Mouse (Mus musculus): ENCODE measurements around the gene Fpgs.

- TF ChIP-seq RAD21 (IDR thresholded peaks at IDR 0.05; ENCODE audit: low read depth, low read length) (no peak), SIN3A (IDR thresholded peaks at IDR 0.05; ENCODE audit: low read length) (no peak), CTCF (IDR thresholded peaks at IDR 0.05 in 2 of 3, conservative IDR thresholded peaks at IDR 0.05 in 1 of 3; ENCODE audit: control insufficient read depth in 1 of 3, insufficient read depth in 1 of 3, low read depth in 2 of 3, low read length in 3 of 3, poor library complexity in 1 of 3, severe bottlenecking in 1 of 3) (no peak), ZMIZ1 (IDR thresholded peaks at IDR 0.05; ENCODE audit: low read depth, low read length) (no peak), JUND (IDR thresholded peaks at IDR 0.05; ENCODE audit: low read depth, low read length) (no peak), POLR2A (IDR thresholded peaks at IDR 0.05; ENCODE audit: control insufficient read depth in 1 of 2, insufficient read depth in 1 of 2, low read depth in 1 of 2, low read length in 2 of 2, poor library complexity in 1 of 2) (no peak), TAL1 (IDR thresholded peaks at IDR 0.05; ENCODE audit: low read length) (no peak), EP300 (IDR thresholded peaks at IDR 0.05; ENCODE audit: low read depth in 1 of 2, low read length in 2 of 2) (no peak), RCOR1 (IDR thresholded peaks at IDR 0.05; ENCODE audit: low read depth, low read length) (no peak), MYC (IDR thresholded peaks at IDR 0.05; ENCODE audit: low read depth, low read length) (no peak), GATA1 (IDR thresholded peaks at IDR 0.05; ENCODE audit: low read depth, low read length) (no peak)
Observed at GRCm38 (mm10) chr2:32734933-32735332, 31.0 kb upstream of the Fpgs start.

Data from MEL (cell line).